Mouse (Mus musculus) liver, embryonic 14.5 days (tissue): ENCODE measurements at regions not wholly inside any gene's neighbourhood (a gene's known extent, or its start where the extent isn't known, plus 50 kb on each side); places are given as distances from the start of the nearest gene placed in this dataset.

Experiments used
- CTCF ChIP-seq: IDR thresholded peaks from 2 replicates; pipeline ENCODE4 v1.5.1; 2016; ENCODE audit warnings: antibody characterized with exemption, low read depth, control low read depth
- EP300 ChIP-seq: IDR thresholded peaks from 2 replicates; pipeline ENCODE4 v1.6.1; 2016; ENCODE audit warnings: antibody characterized with exemption, low read depth

- TF ChIP-seq CTCF (no peak), EP300 (no peak)
These were observed 179.3 kb upstream of the Tle4 start for GRCm38 (mm10) chr19:14777198-14777597.
